Mouse (Mus musculus) hindbrain, postnatal 0 days (tissue): Measurements from ENCODE around the gene AI837181. TPM values are rescaled to one million over a fixed set of nuclear protein-coding genes. Genes with fewer than 3 reads are reported as not detected.
A peak's percentile ranks its signal among the peaks of the same experiment; 100 is the strongest.
"Not testable (repeated sequence)": the region's sequence is repeated elsewhere in the genome, so short reads cannot be mapped to it uniquely, and the experiment has no call there.

Experiments
- ATAC-seq: fragments of 200-750 bp; cut with Nextera tagmentation; 2 replicates; pipeline ENCODE4 v1.8.0; 2017; ENCODE audit warnings: mild to moderate bottlenecking, moderate TSS enrichment, moderate library complexity
- DNase-seq: peaks from one replicate; pipeline ENCODE4 v3.0.0-alpha.2; 2015; ENCODE audit warnings: low spot score
- H3K27ac ChIP-seq: fragments of 300-500 bp; sonication (generic); 2 replicates; pipeline ENCODE4 v1.5.1; 2014; ENCODE audit warnings: mild to moderate bottlenecking
- H3K27me3 ChIP-seq: fragments of 300-500 bp; sonication (generic); 2 replicates; pipeline ENCODE4 v1.6.1; 2014; ENCODE audit warnings: low read length, mixed read lengths; ENCODE audit not compliant: insufficient read depth
- H3K36me3 ChIP-seq: fragments of 300-500 bp; sonication (generic); 2 replicates; pipeline ENCODE4 v1.6.1; 2014; ENCODE audit warnings: low read length, mixed read lengths; ENCODE audit not compliant: insufficient read depth
- H3K4me1 ChIP-seq: fragments of 300-500 bp; sonication (generic); 2 replicates; pipeline ENCODE4 v1.6.1; 2014; ENCODE audit warnings: antibody characterized with exemption, low read length, mixed read lengths; ENCODE audit not compliant: insufficient read depth
- H3K4me2 ChIP-seq: fragments of 300-500 bp; sonication (generic); 2 replicates; pipeline ENCODE4 v1.6.1; 2014; ENCODE audit warnings: low read depth, mild to moderate bottlenecking, low read length, moderate library complexity, mixed read lengths
- H3K4me3 ChIP-seq: fragments of 300-500 bp; sonication (generic); 2 replicates; pipeline ENCODE4 v1.5.1; 2014; ENCODE audit warnings: low read length
- H3K9ac ChIP-seq: fragments of 300-500 bp; sonication (generic); replicated peaks from 2 replicates; pipeline ENCODE4 v1.6.1; 2014; ENCODE audit warnings: mild to moderate bottlenecking, low read length, moderate library complexity, mixed read lengths
- H3K9me3 ChIP-seq: fragments of 300-500 bp; sonication (generic); 2 replicates; pipeline ENCODE4 v1.6.1; 2016; ENCODE audit warnings: low read length, mixed read lengths
- CTCF ChIP-seq: IDR thresholded peaks from 2 replicates; pipeline ENCODE4 v1.5.1; 2016; ENCODE audit warnings: antibody characterized with exemption, control low read depth, low read depth
- WGBS: fragments of 180-500 bp; shearing (Covaris S2); extraction: QIAGEN DNeasy Blood & Tissue Kit; methylation state at CpG from one replicate; pipeline ENCODE4 v1.1.7; 2014; 5-methylcytosine and 5-hydroxymethylcytosine counted together
- polyA plus RNA-seq: library from polyadenylated mRNA; unstranded; fragments of >200 nt; fragmentation: Nextera tagmentation; extraction: Ambion mirVana; gene quantifications from 2 replicates; pipeline ENCODE4 v1.2.1, GENCODE M21; 2015
- total RNA-seq: library from RNA; depleted of rRNA; stranded (reverse); fragments of >200 nt; gene quantifications from 2 replicates; pipeline ENCODE4 v1.2.3, GENCODE M21; 2014

The AI837181 gene
- total and polyA plus RNA-seq, 2 experiments from 2014 or later: 82.8 to 100 TPM

- H3K36me3 ChIP-seq: no peaks in the 10 kb centered on the region
- H3K4me1 ChIP-seq: 0 out of 2 replicates have a peak, but pooled peaks cover 11% of the 10 kb centered on the region
- WGBS: 24% methylated on average over 7 of the region's 7 CpGs
- no peak for TF ChIP-seq CTCF
- DNase-seq: no peak
- H3K27me3 ChIP-seq: no peaks in the 10 kb centered on the region
- peak overlapping the region; percentile 59 for H3K4me2 ChIP-seq
- ATAC-seq: no peak
- peak overlapping the region; percentile 30 for H3K4me3 ChIP-seq
- H3K9ac ChIP-seq: no peak overlapping the region; the same call in 1 of the 2 replicates
- peak overlapping the region; percentile 62; the same call in 1 of the 2 replicates for H3K27ac ChIP-seq
- no peaks in the 10 kb centered on the region for H3K9me3 ChIP-seq
Measured at GRCm38 (mm10) chr19:5405924-5406323, 19.0 kb upstream of the AI837181 start.

GRCm38 (mm10) chr19:5406531-5407126 lies 18.3 kb upstream of the AI837181 start:
- peak overlapping the region; percentile 81 for H3K4me2 ChIP-seq
- not testable (repeated sequence) for H3K27me3 ChIP-seq, H3K9me3 ChIP-seq, H3K36me3 ChIP-seq
- TF ChIP-seq CTCF: peak; percentile 23; the same call in 1 of the 2 replicates
- peak; percentile 38 for DNase-seq
- H3K4me3 ChIP-seq: peak overlapping the region; percentile 55
- H3K4me1 ChIP-seq: 0 out of 2 replicates have a peak, but pooled peaks cover 11% of the 10 kb centered on the region
- peak overlapping the region; percentile 95 for H3K27ac ChIP-seq
- 9% methylated on average over 20 of the region's 25 CpGs for WGBS
- peak; percentile 85 for ATAC-seq
- peak overlapping the region; percentile 71 for H3K9ac ChIP-seq

- Histone ChIP-seq H3K9ac (peak overlapping the region; percentile 71), H3K4me3 (peak overlapping the region; percentile 55), H3K36me3 (no peaks in the 10 kb centered on the region), H3K9me3 (no peaks in the 10 kb centered on the region), H3K27ac (peak overlapping the region; percentile 95), H3K27me3 (no peaks in the 10 kb centered on the region), H3K4me1 (0 out of 2 replicates have a peak, but pooled peaks cover 11% of the 10 kb centered on the region), H3K4me2 (peak overlapping the region; percentile 81)
- ATAC-seq (peak; percentile 56; the same call in 1 of the 2 replicates), DNase-seq (peak; percentile 84)
- TF ChIP-seq CTCF: peak; percentile 76
- 16% methylated on average over 7 of the region's 7 CpGs for WGBS
Measured at GRCm38 (mm10) chr19:5407133-5407532, 17.8 kb upstream of the AI837181 start.

GRCm38 (mm10) chr19:5408057-5409001 lies 16.6 kb upstream of the AI837181 start:
- no peak for TF ChIP-seq CTCF
- Histone ChIP-seq H3K27me3 (no peaks in the 10 kb centered on the region), H3K27ac (peak overlapping the region; percentile 41; the same call in 1 of the 2 replicates), H3K4me3 (no peak overlapping the region), H3K9ac (no peak overlapping the region), H3K36me3 (no peaks in the 10 kb centered on the region), H3K9me3 (no peaks in the 10 kb centered on the region), H3K4me2 (no peak overlapping the region), H3K4me1 (0 out of 2 replicates have a peak, but pooled peaks cover 11% of the 10 kb centered on the region)
- no peak for ATAC-seq
- WGBS: 80% methylated on average over 13 of the region's 13 CpGs
- no peak for DNase-seq

GRCm38 (mm10) chr19:5409068-5409467 lies 15.9 kb upstream of the AI837181 start:
- H3K9ac ChIP-seq: no peak overlapping the region
- no peak for ATAC-seq

GRCm38 (mm10) chr19:5410641-5411040 lies 14.3 kb upstream of the AI837181 start:
- Histone ChIP-seq H3K27ac (no peak overlapping the region), H3K4me1 (0 out of 2 replicates have a peak, but pooled peaks cover 11% of the 10 kb centered on the region), H3K4me3 (no peak overlapping the region), H3K27me3 (no peaks in the 10 kb centered on the region), H3K36me3 (no peaks in the 10 kb centered on the region), H3K4me2 (no peak overlapping the region), H3K9me3 (no peaks in the 10 kb centered on the region), H3K9ac (no peak overlapping the region)
- no peak for TF ChIP-seq CTCF
- 94% methylated on average over 5 of the region's 5 CpGs for WGBS
- DNase-seq (no peak), ATAC-seq (no peak)

More at GRCm38 (mm10) chr19:5409068-5409467, 15.9 kb upstream of the AI837181 start:
- no peak for DNase-seq
- Histone ChIP-seq H3K27ac (peak overlapping the region; percentile 41; the same call in 1 of the 2 replicates), H3K9me3 (no peaks in the 10 kb centered on the region), H3K27me3 (no peaks in the 10 kb centered on the region), H3K36me3 (no peaks in the 10 kb centered on the region), H3K4me2 (no peak overlapping the region), H3K4me3 (no peak overlapping the region), H3K4me1 (0 out of 2 replicates have a peak, but pooled peaks cover 11% of the 10 kb centered on the region)
- no peak for TF ChIP-seq CTCF
- 76% methylated on average over 5 of the region's 5 CpGs for WGBS
